Mouse (Mus musculus): ENCODE measurements around the gene Zfpl1. TPM values are rescaled to one million over a fixed set of nuclear protein-coding genes. Genes with fewer than 3 reads are reported as not detected.
"Not testable (repeated sequence)": the region's sequence is repeated elsewhere in the genome, so short reads cannot be mapped to it uniquely, and the experiment has no call there.

Gene Zfpl1
- 67.1 and 75.1 TPM in 2 replicates for polyA plus RNA-seq (2016; fragmentation: Nextera tagmentation; extraction: Ambion mirVana)

DNA sequence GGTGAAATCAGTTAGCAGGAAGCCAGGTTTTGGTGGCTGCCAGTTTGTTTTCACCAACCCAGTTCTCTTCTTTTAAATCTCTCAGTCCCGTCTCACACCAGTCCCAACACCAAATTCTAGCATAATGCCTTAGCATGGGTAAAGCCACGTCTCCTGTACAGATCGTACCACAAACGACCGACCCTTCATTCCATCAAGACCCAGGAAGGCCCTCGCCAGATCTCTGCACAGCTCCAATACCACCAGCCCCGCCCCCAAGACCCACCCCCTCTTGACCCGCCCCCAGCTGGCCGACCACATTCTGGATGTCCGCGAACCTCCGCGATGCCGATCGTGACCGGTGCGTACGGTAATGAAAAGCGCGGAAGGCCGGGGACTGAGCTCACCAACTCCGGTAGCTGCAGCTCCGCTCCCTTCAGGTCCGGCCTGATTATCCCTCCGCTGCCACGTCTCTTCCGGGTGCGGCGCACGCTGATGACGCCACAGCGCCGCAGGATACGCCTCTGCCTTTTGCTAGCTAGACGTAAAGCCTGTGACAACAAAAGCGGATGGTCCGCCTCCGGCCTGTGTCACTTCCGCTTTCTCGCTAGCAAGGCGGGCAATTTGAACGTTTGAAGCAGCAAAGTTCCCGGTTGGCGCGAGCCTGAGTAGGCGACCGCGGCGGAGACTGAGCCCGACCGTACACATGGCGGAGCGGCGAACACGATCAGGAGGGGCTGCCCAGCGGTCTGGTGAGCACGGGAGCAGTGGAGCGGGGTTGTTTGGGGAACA, at the start of gene Zfpl1, which contains the start of gene Cdca5:
Zfpl1 (minus strand) TSS at position 479 of the 771 bp plus-strand sequence.
Cdca5 (plus strand) TSS at position 506 of the 771 bp plus-strand sequence.
- peaks cover 26% of the 10 kb centered on the region for H3K4me1 ChIP-seq

DNA sequence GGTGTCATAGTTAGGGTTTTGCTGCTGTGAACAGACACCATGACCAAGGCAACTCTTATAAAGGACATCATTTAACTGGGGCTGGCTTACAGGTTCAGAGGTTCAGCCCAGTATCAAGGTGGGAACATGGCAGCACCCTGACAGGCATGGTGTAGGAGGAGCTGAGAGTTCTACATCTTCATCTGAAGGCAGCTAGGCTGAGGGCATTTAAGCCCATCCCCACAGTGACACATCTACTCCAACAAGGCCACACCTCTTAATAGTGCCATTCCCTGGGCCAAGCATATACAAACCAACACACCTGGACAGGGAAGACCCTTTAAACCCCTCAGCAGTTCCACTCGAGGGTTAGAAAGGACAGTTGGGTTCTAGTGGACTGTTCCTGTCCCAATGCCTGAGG, 48.4 kb upstream of the Zfpl1 start:
- H3K27me3 ChIP-seq; H3K4me3 ChIP-seq; ATAC-seq (ENCODE audit: low FRiP score, low read depth); H3K9ac ChIP-seq (replicated peaks); H3K27ac ChIP-seq (replicated peaks); H3K4me1 ChIP-seq; H3K9me3 ChIP-seq; H3K4me2 ChIP-seq (replicated peaks): not testable (repeated sequence)
- WGBS, result 50% methylated on average over 1 of the region's 1 CpGs
- H3K36me3 ChIP-seq, result peaks cover 30% of the 10 kb centered on the region

More for the DNA sequence above, at the start of gene Zfpl1, which contains the start of gene Cdca5:
- ATAC-seq (ENCODE audit: low FRiP score, low read depth), result peak; percentile 90
- 0 out of 2 replicates have a peak within 1 kb of the TSS, but pooled peaks have one; percentile 49 for H3K27ac ChIP-seq (replicated peaks)
- H3K4me2 ChIP-seq (replicated peaks), result peak within 1 kb of the TSS; percentile 89
- no peaks in the 10 kb centered on the region for H3K9me3 ChIP-seq
- H3K9ac ChIP-seq (replicated peaks), result peak within 1 kb of the TSS; percentile 81
- H3K27me3 ChIP-seq, result no peaks in the 10 kb centered on the region
- peaks cover 62% of the 10 kb centered on the region for H3K36me3 ChIP-seq
- H3K4me3 ChIP-seq, result peak within 1 kb of the TSS; percentile 79
- under 1% methylated on average over 58 of the region's 58 CpGs for WGBS

DNA sequence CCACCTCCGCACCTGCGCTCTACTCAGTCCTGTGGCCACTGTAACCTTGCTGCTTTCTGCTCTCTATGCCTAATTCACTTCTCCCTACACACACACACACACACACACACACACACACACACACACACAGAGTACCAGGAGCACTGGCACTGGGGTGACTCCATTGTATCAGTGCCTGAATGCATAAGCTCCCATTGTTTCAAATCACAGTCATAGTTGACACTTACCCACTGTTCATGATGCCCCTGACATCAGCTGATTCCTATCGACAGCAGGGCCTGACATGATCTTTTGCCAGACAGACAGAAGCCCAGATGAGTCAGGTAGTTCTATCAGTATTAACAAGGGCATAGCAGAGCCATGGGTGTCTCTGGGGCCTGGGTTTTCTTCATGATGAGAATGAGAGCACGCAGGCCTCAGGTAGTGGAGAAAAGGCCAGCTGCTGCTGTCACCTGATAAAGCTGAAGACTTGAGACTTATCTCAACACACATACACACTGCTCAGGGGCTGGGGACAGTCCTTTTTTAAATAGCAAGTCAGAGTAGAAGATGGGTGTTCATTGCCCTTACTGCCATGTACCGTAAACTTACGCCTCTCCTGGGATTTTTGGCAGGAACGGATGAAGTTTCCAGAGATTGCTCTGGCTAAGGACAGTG, 47.5 kb upstream of the Zfpl1 start:
- peaks cover 5% of the 10 kb centered on the region; the same call in 1 of the 2 replicates for H3K4me1 ChIP-seq
- H3K27ac ChIP-seq (replicated peaks), result 0 out of 2 replicates have a peak overlapping the region, but pooled peaks have one; percentile 10
- WGBS, result 83% methylated on average over 7 of the region's 7 CpGs
- no peaks in the 10 kb centered on the region for H3K9me3 ChIP-seq
- H3K9ac ChIP-seq (replicated peaks), result no peak overlapping the region
- ATAC-seq (ENCODE audit: low FRiP score, low read depth), result no peak
- no peak overlapping the region for H3K4me2 ChIP-seq (replicated peaks)
- H3K27me3 ChIP-seq, result no peaks in the 10 kb centered on the region
- peaks cover 23% of the 10 kb centered on the region for H3K36me3 ChIP-seq
- H3K4me3 ChIP-seq, result no peak overlapping the region

DNA sequence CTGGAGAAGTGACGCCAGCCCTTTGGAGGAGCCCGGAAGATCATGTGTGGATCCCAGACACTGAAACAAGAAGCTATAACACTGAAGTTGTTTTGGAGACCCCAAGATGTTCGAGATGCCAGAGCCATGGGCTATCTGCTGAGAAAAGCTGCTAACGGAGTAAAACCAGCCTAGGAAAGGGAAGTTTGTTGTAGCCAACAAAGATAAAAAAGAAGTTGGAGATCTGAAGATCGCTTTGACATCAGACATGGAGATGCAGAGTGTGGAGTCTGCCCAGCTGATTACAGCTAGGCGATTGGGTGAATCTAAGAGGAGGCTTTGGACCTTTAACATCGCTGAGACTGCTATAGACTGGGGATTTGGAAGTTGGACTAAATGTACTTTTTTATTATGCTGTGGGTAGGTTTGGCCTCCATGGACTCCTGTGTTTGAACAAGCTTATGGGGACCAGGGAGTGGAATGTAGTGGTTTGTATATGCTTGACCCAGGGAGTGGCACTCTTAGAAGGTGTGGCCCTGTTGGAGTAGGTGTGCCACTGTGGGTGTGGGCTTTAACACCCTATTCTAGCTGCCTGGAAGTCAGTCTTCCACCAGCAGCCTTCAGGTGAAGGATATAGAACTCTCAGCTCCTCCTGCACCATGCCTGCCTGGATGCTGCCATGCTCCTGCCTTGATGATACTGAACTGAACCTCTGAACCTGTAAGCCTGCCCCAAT, 45.8 kb upstream of the Zfpl1 start:
- ATAC-seq (ENCODE audit: low FRiP score, low read depth); H3K9ac ChIP-seq (replicated peaks): not testable (repeated sequence)
- 78% methylated on average over 7 of the region's 7 CpGs for WGBS

DNA sequence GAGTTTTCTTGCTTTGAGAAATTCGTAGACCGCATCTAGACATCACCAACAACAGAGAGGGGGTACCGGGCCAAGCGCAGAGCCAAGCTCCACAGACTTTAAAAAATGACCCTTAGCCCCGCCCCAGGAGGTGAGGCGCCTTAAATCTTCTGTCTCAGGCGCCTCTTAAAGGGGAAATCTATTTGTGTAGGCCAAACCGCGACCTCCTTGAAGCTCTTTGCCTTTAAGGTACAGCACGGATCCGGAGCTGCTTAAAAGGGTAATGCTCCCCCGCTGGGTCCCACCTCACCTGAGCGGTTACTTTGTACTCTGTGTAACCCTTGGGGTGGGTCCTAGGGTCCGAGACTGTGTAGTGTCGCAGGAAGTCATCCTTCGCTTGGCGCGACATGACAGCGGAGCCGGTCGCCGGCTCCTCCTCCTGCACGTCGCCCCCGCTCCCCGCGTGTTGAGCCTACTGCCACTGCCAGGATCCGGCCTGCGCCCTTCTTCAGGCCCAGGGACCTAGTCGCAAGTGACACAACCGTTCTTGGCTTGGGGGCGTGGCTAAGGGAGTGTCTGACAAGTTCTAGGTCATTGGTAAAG, 43.1 kb upstream of the Zfpl1 start, which contains the start of gene Snx15:
Snx15 (minus strand) TSS at position 545 of the 582 bp plus-strand sequence.
- no peaks in the 10 kb centered on the region for H3K9me3 ChIP-seq
- H3K27me3 ChIP-seq, result no peaks in the 10 kb centered on the region
- H3K4me3 ChIP-seq, result peak within 1 kb of the TSS; percentile 55
- peak within 1 kb of the TSS; percentile 83 for H3K27ac ChIP-seq (replicated peaks)
- peak within 1 kb of the TSS; percentile 68 for H3K4me2 ChIP-seq (replicated peaks)
- peaks cover 5% of the 10 kb centered on the region; the same call in 1 of the 2 replicates for H3K4me1 ChIP-seq
- H3K9ac ChIP-seq (replicated peaks), result peak within 1 kb of the TSS; percentile 59
- under 1% methylated on average over 32 of the region's 32 CpGs for WGBS
- peak; percentile 92 for ATAC-seq (ENCODE audit: low FRiP score, low read depth)
- H3K36me3 ChIP-seq, result no peaks in the 10 kb centered on the region

More for the DNA sequence above, 45.8 kb upstream of the Zfpl1 start:
- peaks cover 13% of the 10 kb centered on the region for H3K36me3 ChIP-seq
- H3K9me3 ChIP-seq; H3K4me1 ChIP-seq; H3K27me3 ChIP-seq; H3K4me2 ChIP-seq (replicated peaks); H3K4me3 ChIP-seq; H3K27ac ChIP-seq (replicated peaks): not testable (repeated sequence)

DNA sequence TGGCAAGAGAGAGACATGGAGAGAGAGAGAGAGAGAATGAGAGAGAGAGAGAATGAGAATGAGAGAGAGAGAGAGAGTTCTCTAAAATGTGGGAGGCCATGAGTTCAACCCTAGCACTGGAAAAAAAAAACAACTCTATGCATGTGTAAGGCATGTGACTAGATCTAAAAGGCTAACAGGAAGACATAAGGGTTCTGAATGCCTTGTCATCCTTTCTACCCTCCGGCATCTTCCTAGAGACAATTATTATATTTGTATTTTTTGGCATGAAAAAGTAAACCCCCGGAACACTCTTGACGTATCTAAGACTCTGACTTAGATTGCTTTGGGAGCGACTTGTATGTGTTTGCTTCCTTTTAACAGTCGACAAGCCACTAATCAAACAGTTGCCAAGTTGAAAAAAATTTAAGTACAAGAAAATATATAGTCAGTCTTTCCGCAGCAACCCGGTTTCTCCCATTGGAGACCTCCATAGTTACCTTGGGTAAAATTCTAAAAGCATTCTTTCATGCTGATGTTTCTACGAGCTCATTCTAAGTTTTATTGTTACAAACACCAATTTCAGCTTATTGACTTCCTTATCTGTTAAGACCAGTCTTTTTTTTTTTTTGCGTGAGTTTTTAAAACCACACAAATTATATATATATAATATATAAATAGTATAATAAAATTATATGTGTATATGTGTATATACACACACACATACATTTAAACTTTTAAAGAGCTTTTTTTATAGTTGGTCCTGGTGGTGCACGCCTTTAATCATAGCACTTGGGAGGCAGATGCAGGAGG, 42.2 kb upstream of the Zfpl1 start:
- no peak for ATAC-seq (ENCODE audit: low FRiP score, low read depth)
- H3K27me3 ChIP-seq, result no peaks in the 10 kb centered on the region
- H3K4me2 ChIP-seq (replicated peaks), result peak overlapping the region; percentile 68
- 79% methylated on average over 10 of the region's 10 CpGs for WGBS
- peak overlapping the region; percentile 59; the same call in 1 of the 2 replicates for H3K9ac ChIP-seq (replicated peaks)
- H3K4me1 ChIP-seq, result peaks cover 5% of the 10 kb centered on the region; the same call in 1 of the 2 replicates
- peak overlapping the region; percentile 83; the same call in 1 of the 2 replicates for H3K27ac ChIP-seq (replicated peaks)
- H3K36me3 ChIP-seq, result no peaks in the 10 kb centered on the region
- peak overlapping the region; percentile 55 for H3K4me3 ChIP-seq
- no peaks in the 10 kb centered on the region for H3K9me3 ChIP-seq

DNA sequence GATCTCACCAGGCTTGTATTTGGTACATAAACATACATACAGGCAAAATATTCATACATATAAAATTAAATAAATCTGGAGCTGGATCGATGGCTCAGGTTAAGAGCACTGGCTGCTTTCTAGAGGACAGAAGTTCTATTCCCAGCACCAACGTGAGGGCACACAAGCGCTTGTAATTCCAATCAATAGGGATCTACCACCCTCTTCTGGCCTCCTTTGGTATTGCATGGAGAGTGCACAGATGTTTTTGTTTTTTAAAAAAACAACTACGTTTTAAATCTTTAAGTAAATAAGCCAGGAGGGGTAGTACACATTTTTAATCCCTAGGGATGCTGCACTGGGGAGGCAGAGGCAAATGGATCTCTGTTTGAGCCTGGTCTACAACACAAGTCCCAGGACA, 41.5 kb upstream of the Zfpl1 start:
- no peaks in the 10 kb centered on the region for H3K36me3 ChIP-seq
- H3K9ac ChIP-seq (replicated peaks), result no peak overlapping the region
- H3K4me1 ChIP-seq, result peaks cover 7% of the 10 kb centered on the region; the same call in 1 of the 2 replicates
- no peak for ATAC-seq (ENCODE audit: low FRiP score, low read depth)
- H3K4me3 ChIP-seq, result no peak overlapping the region
- 26% methylated on average over 4 of the region's 4 CpGs for WGBS
- H3K9me3 ChIP-seq, result no peaks in the 10 kb centered on the region
- no peaks in the 10 kb centered on the region for H3K27me3 ChIP-seq
- H3K4me2 ChIP-seq (replicated peaks), result no peak overlapping the region
- H3K27ac ChIP-seq (replicated peaks), result no peak overlapping the region

DNA sequence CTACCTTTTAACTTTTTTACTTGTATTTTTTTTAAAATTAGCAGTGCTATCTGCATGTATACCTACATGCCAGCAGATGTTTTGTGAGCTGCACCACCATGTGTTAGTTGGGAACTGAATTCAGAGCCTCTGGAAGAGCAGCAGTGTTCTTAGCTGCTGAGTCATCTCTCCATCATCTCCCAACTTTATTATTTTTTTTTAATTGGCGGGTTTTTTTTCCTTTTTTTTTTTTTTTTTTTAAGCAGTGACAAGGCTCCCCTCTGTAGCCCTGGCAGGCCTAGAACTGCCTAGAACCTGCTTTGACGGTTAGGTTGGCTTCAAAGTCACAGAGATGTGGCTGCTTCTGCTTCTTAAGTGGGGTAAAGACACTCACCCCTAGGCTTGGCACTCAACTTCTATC, 40.1 kb upstream of the Zfpl1 start:
- H3K27ac ChIP-seq (replicated peaks), result no peak overlapping the region
- no peaks in the 10 kb centered on the region; the same call in 1 of the 2 replicates for H3K36me3 ChIP-seq
- no peak overlapping the region for H3K9ac ChIP-seq (replicated peaks)
- WGBS, result 76% methylated on average over 2 of the region's 2 CpGs
- H3K27me3 ChIP-seq, result no peaks in the 10 kb centered on the region
- no peak overlapping the region for H3K4me2 ChIP-seq (replicated peaks)
- H3K9me3 ChIP-seq, result no peaks in the 10 kb centered on the region
- H3K4me1 ChIP-seq, result peaks cover 7% of the 10 kb centered on the region; the same call in 1 of the 2 replicates
- no peak for ATAC-seq (ENCODE audit: low FRiP score, low read depth)
- no peak overlapping the region for H3K4me3 ChIP-seq

DNA sequence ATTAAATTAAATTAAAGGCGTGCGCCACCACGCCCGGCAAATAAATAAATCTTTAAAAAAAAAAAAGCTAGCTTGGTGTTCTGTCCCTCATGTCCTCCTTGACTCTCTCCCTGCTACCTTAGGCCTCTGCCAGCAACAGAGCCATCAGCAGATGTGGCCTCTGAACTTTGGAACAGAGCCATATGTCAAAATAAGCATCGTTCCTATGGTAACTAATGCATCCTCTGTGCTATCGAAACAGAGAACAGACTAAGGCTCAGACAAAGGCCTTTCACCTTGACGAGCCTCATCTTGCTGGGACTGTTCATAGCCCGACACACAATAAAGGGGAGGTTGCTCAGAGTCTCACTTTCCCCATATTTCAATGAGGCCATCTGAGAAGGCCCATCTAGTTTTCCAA, 38.6 kb upstream of the Zfpl1 start:
- 82% methylated on average over 8 of the region's 8 CpGs for WGBS
- Histone ChIP-seq H3K4me3 (no peak overlapping the region), H3K27me3 (no peaks in the 10 kb centered on the region), H3K36me3 (no peaks in the 10 kb centered on the region; the same call in 1 of the 2 replicates), H3K9ac (replicated peaks) (no peak overlapping the region), H3K9me3 (no peaks in the 10 kb centered on the region), H3K4me2 (replicated peaks) (no peak overlapping the region), H3K4me1 (peaks cover 15% of the 10 kb centered on the region), H3K27ac (replicated peaks) (no peak overlapping the region)
- no peak for ATAC-seq (ENCODE audit: low FRiP score, low read depth)

DNA sequence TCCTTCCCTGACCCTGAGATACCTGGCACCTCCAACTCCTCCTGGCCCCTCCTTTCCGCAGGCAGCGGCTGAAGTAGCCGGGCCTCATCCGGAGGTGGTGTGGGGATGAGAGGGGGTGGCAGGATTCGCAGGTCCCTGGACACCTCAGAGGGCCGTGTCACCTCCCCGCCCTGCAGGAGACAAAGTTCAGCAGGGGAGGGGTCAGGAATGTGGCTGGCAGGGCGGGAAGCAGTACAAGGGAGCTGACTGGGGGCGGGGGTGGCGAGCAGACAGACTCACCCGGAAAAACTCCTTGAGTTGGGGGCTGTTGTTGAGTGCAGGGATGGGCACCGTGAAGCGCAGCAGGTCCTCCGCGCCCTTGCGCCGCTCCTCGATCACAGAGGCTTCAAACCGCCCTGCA, 37.0 kb upstream of the Zfpl1 start:
- Histone ChIP-seq H3K27me3 (no peaks in the 10 kb centered on the region), H3K4me2 (replicated peaks) (no peak overlapping the region), H3K36me3 (no peaks in the 10 kb centered on the region; the same call in 1 of the 2 replicates), H3K4me1 (peaks cover 21% of the 10 kb centered on the region), H3K9ac (replicated peaks) (no peak overlapping the region), H3K4me3 (no peak overlapping the region), H3K9me3 (no peaks in the 10 kb centered on the region), H3K27ac (replicated peaks) (no peak overlapping the region)
- ATAC-seq (ENCODE audit: low FRiP score, low read depth), result no peak
- 32% methylated on average over 15 of the region's 19 CpGs for WGBS
